Mouse (Mus musculus): ENCODE results near the gene 3110009E18Rik. TPM values are rescaled to one million over a fixed set of nuclear protein-coding genes. Genes with fewer than 3 reads are reported as not detected.

The 3110009E18Rik gene
- total RNA-seq, 4 experiments from 2014 or later, result 4.8 to 7.3 (median 6.0) TPM

DNA sequence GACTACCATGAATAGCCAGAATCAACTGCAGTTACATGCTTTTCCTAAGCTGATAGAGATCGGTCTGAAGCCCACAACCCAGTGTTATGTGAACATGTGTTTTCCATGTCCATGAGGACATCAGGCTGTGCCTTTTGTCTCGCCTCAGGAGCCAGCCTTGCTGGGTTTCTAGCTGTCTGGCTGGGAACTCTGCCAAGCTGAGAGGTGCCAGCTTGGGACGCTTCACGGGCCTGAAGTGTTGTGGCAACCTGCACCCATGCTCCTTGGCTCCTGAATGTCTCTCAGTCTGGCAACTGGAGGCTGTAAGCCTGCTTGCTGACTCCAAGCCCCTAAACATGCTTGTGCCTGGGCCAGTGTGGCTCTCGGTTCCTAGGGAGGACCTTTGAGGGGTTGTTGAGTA, 21.6 kb downstream of the 3110009E18Rik start:
- DNase-seq (ENCODE audit: low spot score in 2 of 2), result no peak

DNA sequence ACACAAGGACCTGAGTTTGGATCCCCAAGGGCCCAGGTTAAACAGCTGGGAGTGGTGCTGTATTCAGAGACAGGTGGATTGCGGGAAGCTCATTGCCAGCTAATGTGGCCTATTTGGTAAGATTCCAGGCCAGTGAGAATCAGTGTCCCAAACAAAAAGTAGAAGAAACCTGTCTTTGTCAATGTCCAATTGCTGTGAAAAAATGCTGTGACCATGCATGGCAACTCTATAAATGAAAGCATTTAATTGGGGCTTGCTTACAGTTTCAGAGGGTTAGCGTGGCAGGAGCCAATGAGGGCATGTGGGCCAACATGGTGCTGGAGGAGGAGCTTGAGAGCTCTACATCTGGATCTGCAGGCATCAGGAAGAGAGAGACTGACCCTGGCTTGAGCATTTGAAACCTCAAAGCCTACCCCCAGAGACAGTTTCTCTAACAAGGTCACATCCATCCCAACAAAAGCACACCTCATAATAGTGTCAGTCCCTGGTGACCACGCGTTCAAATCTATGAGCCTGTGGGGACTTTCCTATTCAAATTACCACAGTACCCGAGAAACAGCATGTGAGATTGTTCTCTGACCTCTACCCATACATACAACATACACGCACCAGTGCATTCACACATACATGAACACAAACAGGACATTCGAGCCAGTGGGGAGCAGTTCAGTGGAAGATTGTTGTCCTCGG, 24.7 kb downstream of the 3110009E18Rik start:
- no peak for DNase-seq (ENCODE audit: low spot score in 2 of 2)

DNA sequence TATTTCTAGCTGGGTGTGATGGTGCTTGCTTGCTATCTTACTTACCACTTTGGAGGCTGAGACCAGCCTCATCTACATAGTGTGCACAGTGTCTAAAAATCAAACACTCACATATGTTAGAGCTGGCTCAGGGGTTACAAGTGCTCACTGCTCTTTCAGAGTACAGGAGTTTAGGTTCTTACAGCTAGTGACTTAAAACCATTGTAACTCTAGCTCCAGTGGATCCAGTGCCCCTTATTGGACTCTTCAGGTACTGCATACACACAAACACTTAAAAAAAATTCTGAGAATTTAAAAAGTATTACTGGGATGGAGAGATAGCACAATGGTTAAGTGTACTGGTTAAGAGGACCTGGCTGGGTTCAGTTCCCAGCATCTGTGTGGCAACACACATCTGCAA, 26.0 kb downstream of the 3110009E18Rik start:
- DNase-seq (ENCODE audit: low spot score in 2 of 2), result no peak

DNA sequence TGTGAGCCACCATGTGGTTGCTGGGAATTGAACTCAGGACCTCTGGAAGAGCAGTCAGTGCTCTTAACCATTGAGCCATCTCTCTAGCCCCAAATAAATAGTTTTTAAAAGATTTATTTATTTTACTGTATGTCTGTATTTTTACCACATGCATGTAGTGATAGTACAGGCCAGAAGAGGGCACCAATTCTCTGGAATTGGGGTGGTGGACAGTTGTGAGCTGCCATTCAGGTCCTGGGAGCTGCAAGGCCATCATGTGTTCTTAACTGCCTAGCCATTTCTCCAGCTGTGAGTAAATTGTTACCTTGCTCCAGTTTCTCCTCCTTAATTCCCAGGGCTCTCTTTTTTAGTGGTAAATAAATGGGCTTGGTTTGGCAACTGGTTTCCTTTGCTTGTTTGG, 33.2 kb downstream of the 3110009E18Rik start:
- no peak for DNase-seq (ENCODE audit: low spot score in 2 of 2)

DNA sequence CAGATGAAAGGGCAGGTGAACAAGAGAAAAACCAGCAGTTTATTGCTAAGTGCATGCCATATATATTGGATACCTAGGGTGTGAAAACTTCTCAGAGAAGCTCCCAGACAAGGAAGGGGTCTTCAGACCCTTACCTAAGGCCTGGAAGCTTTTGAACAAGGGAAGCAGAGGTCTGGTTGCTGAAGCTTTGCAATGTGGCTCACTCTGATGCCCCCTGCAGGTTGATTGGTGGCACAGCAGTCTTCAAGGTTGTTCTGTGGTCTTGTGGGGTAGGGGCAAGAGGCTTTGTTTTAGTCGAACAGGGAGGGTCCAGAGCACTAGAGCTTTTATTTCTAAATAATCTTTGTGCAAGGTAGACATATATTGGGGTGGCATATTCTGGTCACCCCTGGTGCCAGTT, 34.3 kb downstream of the 3110009E18Rik start:
- DNase-seq (ENCODE audit: low spot score in 2 of 2), result no peak

DNA sequence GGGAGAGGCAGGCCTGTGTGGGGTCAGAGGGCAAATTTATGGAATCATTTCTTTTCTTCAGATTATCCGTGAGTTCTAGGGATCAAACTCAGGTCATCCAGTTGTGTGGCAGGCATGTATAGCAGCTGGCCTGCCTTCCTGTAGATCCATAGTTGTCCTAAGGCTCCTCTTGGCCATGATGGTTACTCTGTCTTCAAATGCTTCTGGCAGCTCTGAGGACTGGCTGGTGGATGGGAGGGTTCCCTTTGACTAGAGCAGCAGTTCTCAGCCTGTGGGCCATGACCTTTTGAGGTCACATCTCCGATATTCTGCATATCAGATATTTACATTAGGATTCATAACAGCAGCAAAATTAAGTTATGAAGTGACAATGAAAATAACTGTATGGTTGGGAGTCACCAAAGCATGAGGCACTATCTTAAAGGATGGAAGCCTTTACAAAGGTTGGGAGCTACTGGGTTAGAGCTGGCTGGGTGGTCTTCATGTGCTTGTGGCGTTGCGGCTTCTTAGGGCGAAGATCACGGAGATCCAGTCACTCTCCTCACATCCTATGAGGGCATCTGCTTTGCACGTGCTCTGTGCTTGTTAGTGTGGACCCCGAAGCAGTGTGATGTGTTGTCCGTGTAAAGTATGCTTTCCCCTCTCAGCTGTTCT, 37.6 kb downstream of the 3110009E18Rik start:
- no peak for DNase-seq (ENCODE audit: low spot score in 2 of 2)

DNA sequence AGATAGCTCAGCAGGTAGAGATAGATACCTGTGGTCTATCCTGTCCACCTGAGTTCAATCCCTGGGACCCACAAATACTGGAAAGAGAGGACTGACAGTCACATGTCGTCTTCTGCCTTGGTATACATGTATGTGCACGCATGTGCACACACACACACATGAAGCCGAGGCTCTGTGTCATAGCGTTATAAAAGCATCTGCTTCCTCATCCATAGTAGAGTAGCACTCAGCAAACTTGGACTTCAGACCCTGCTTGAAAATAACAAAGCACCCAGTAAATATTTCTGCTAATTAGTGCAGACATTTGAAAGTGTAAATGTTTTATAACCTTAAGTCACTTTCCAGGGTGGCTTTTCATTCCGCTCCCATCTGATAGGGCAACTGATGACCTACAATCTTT, 40.5 kb downstream of the 3110009E18Rik start:
- no peak for DNase-seq (ENCODE audit: low spot score in 2 of 2)

DNA sequence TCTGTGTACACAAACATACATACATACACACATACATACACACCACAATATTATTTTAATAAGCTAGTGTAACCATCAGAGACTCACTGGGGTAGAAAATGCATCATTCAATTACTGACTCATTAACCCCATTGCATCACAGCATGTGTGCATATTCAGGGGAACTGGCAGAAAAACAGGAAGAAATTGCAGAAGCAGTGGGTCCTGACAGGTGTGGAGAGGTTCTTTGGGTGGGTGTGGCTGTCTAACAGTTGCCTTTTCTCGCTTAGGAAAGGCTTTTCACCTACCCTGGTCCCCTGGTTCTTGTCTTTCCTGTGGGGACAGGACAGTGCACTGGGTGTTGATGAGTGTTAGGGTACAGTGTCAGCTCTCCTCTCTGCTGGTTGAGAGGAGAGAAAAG, 41.6 kb downstream of the 3110009E18Rik start:
- DNase-seq (ENCODE audit: low spot score in 2 of 2), result no peak

DNA sequence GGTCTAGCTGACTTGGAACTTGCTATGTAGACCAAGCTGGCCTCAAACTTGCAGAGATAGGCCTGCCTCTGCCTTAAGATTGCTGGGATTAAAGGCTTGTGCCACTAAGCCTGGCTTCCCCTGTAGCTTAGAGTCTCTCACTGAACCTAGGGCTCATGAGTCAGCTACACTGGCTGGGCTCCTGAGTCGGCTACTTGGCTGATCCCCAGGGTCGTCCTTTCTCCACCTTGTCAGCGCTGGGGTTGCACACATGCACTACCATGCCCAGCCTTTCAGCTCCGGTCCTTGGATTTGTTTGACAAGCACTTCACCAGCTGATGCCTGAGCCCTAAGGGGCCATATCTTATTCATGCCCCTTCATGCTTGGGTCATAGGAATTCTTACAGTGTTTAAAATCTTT, 47.0 kb downstream of the 3110009E18Rik start:
- DNase-seq (ENCODE audit: low spot score in 2 of 2), result no peak

DNA sequence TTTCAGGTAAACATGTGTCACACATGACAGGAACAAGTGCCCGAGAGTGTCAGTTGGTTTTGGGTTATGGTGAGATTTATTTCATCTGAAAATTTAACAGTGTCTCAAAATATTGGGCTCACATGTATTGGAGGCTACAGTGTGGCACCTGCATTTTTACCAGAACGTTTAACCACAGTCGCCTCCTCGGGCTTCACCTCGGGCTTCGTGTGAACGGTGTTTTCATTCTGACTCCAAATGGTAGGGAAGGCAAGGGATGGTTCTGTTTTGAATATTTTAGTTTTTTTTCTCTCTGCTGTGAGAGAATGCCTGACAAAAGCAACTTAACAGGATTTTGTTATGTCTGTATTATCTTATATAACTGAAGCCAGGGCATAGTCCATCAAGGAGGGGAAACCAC, 47.7 kb downstream of the 3110009E18Rik start:
- no peak for DNase-seq (ENCODE audit: low spot score in 2 of 2)

DNA sequence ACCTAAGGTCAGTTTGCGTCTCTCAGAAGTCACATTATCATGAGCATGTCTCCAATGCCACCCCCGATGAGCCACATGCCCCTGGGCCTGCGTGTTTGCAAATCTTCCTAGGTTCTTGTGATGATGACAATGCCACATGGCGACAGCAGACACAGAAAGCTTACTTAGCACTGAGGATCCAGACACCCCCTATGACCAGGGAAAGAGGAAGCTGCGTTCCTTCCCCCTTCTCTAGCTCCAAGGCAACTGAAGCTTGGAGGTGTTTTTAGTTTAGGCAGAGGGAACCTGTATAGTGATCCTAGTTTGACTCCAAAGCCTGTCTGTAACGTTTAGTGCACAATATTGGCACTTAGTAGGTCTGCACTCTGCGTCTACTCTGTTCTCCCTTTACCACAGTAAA, 49.3 kb downstream of the 3110009E18Rik start:
- no peak for DNase-seq (ENCODE audit: low spot score in 2 of 2)

DNA sequence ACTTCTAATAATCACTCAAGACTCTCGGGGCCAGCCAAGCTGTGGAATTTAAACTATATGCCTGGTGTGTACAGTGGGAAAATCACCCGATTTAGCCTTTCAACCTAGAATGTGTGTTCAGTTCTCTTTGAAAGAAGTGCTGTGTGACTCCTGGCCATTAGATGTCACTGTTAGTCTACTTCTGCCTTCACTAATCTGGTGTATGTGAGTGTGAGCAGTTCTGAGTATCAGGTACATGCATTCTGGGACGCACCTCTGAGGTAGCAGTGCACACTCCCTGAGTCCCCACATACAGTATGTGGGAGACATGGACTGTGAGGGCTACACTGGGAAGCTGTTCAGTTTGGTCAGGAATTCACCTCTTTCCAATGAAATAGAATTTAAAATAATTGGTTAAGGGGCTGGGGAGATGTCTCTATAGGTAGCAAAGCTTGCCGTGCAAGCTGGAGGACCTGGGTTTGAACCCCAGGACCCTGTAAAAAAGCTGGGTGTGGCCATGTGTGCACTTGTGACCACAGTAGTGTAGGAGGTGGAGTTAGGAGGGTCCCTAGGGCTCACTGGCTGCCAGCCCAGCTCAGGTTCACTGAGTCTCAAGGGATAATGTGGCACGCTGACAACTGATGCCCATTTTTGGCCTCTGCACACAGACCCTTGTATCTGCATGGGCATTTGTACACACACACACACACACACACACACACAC, 51.0 kb downstream of the 3110009E18Rik start:
- no peak for DNase-seq (ENCODE audit: low spot score in 2 of 2)

DNA sequence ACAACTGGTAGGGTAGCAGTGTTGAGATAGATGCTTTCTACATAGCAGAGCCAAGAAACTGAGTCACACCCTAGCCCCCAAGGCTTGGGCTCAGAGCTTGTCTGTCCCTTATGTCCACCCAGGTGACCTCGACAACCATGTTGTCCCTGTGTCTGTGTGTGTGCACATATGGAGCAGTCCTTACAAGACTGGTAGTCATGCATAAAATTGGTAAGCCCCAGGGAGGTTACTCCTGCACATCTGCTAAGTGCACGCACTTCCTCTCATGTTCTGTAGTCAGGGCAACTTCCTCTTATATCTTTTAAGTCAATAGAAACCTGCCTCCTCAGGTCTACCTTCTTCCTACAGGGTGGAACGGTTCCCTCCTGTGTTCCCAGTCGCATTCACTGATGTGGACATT, 54.0 kb downstream of the 3110009E18Rik start:
- DNase-seq (ENCODE audit: low spot score in 2 of 2), result no peak

DNA sequence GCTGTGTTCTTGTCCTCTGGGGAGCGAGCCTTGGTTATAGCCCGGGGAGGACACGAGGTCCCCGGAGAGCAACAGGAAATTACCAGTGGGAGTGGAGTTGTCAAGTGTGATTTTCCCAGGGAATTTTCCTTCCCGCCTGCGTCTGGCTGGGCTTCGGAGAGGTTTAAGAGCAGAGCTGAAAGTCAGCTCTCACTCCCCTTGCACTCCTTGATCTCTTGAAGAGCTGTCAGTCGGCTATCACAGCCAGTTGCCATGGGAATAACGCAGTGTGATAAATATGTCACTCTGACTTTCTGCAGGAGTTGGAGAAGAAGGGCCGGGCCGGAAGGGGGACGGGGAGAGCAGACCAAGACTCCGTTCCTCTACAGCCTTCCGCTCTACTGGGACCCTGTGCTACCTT, 55.3 kb downstream of the 3110009E18Rik start:
- DNase-seq (ENCODE audit: low spot score in 2 of 2), result no peak

DNA sequence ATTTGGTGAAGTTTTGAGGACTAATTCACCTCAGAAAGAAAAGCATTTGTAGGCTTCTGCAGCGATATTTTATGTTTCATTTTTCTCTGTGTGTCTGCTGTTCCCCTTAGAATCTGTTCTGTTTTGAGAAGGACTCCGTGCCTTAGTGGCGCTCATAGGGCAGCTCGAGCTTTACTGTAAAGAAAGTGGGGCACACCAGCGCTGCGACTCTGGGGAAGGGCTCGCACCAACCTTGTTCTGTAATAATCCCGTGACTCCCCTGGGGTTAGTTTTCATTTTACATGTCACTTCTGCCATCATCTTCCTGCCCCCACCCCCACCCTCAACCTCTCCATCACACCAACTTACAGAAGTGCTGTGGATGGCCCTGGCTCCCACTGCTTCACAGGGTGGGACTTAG, 56.2 kb downstream of the 3110009E18Rik start:
- DNase-seq (ENCODE audit: low spot score in 2 of 2), result no peak

DNA sequence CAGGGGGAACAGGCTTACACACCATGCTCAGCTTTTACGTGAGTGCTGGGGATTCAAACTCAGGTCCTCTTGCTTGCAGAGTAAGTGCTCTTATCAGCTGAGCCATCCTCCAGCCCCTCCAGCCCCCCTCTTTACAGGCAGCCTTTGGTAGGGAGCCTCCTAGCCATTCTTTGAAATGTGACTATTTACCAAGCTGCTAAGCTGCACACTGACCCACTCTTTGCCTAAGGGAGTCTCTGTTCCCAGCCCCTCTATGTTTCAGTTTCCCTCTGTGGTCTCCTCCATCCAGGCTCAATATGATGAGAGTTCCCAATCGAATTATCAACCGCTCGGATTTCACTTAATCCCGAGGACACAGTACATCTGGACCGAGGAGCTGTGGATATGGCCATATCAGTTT, 65.2 kb downstream of the 3110009E18Rik start:
- DNase-seq (ENCODE audit: low spot score in 2 of 2), result no peak

DNA sequence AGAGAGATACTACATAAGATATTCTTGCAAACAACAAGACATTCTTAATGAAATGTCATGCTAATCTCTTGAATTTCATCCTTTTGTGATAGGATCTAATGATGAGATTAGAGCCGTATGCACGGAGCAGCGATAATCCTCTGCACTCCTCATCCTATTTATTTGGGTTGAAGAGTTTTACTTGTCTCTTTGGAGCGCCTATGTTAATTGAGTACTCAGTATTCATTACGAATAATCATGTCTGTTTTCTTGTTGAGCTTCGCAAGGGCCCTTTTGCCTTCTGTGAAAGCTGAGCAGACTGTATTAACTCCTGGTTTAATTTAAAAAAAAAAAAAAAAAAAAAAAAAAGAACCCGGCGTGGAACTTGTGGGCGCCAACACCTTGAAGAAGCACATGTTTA, 65.7 kb downstream of the 3110009E18Rik start:
- DNase-seq (ENCODE audit: low spot score in 2 of 2), result no peak

DNA sequence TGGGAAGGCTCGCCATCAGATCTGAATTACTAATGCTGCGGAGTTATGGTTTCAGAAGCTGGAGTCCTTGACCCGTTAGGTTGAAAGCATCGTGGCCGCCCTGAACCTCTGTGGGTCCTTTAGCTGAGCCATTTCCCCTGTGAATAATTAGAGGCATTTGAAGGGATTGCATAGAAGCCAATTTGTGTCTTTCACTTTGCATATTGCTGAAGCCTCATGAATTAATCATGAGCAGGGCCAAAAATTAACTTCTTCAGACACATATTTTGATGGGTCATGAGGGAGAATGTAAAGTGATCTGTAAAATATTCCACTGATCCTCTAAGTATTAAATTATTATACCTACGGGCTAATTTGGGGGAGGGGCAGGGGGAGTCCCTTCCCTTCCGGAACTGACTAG, 66.1 kb downstream of the 3110009E18Rik start:
- no peak for DNase-seq (ENCODE audit: low spot score in 2 of 2)

DNA sequence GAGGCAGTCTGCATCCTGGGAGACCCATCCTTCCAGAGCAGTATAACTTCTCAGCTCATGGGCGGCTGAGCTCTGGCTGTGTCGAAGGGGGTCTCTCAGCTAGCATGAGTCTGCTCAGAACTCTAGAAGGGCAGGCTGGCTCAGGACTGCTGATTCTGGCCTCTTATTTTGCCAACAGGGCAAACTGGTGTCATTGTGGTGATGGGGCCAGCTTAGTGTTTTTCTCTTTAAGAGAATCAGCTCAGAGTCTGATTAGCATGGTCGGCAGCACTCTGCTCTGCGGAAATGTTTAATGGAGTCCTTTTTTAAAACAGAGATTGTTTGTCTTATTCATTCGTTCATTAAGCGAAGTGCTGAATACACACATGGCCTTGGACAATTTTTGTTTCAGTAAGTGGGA, 68.2 kb downstream of the 3110009E18Rik start:
- DNase-seq (ENCODE audit: low spot score in 2 of 2), result peak in 1 of 2 experiments; percentile 20

DNA sequence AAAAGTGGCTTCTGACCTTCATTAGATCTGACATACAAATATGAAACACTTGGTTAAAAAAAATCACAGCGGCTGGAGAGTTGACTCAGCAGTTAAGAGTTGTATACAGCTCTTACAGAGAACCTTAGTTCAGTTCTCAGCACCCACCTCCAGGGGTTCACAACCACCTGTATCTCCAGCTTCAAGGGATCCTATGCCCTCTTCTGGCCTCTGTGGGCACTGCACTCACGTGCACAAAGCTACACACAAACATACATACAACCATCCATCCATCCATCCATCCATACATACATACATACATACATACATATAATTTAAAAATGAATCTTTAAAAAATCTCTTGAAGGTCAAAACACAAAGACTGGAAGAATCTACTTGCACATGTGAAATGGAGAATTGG, 69.3 kb downstream of the 3110009E18Rik start:
- no peak for DNase-seq (ENCODE audit: low spot score in 2 of 2)

DNA sequence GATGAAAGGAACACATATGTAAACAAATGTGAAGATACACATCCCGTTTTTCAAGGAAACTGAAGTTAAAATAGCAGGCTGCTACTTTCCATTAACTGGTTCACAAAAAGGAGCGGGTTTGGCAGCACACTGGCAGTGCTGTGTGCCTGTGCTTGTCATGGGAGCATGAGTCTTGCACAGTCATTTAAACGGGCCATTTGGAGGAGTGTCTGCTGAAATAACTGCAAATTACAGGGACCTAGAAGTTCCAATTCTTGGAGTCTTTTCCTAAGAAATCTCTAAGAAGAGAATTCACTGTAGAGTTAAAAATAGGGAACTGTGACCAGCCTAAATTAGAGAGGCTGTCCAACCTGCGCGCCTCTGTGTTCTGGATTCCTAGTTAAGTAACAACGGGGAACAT, 70.0 kb downstream of the 3110009E18Rik start:
- peak in 1 of 2 experiments; percentile 22 for DNase-seq (ENCODE audit: low spot score in 2 of 2)

DNA sequence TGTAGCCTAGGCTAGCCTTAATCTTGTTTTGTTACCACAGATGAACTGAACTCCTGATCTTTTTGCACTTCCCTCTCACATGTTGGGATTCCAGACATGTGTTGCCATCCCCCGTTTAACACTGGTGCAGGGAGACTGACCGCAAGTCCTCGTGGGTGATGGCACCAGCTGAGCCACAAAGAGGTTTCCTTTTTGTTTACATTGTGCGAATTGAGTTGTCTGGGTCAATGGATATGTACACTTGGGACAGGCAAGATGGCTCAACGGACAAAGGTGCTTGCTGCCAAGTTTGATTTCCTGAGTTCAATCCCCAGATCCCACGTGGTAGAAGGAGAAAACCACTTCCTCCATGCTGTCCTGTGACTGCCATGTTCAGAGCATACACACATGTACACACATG, 71.3 kb downstream of the 3110009E18Rik start:
- no peak for DNase-seq (ENCODE audit: low spot score in 2 of 2)

DNA sequence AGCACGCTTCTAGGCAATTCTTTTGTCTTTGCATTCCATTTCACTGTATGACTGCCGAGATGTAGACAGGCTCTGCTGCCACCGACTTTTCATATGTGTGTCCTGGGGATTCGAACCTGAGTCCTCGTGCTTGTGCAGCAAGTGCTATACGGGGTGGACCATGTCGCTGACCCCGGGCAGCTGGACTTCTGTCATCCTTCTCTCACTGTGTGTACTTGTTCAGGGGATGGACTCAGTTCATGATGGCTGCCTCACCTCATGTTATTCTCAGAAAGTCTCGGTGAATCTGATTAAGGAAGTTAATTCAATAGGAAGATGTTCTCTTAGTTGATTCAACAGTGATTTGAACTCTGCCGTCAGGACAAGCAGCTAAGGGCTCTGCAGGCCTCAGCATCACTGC, 72.6 kb downstream of the 3110009E18Rik start:
- DNase-seq (ENCODE audit: low spot score in 2 of 2), result no peak

Data from left cerebral cortex, adult 8-10 months (tissue).